Mouse (Mus musculus) ovary, postnatal 10 days (tissue): ENCODE data around the gene Ube2c.
"Not testable (repeated sequence)": the region's sequence is repeated elsewhere in the genome, so short reads cannot be mapped to it uniquely, and the experiment has no call there.

Source experiments
- DNase-seq: peaks from one replicate; pipeline ENCODE4 v3.0.0; 2022; ENCODE audit warnings: low spot score

Ube2c gene

DNA sequence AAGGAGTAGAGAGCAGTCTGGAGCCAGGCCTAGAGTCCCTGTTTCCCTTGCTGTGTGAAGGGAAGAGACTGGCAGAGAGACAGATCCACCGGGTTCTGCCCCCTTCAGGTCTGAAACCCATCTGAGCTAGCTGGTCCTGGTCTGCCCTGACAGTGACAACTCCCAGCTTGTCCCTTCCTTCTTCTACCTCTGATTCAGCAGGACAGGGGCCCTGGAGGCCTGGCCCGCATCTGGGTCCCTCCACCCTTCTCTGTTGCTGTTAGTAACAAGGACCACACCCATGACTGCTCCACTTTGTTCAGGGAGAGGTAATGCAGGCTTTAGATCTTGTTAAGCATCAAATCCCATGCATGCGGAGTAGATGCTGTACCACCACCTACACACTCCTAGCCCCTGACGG, 18.7 kb downstream of the Ube2c start:
- no peak for DNase-seq

GRCm38 (mm10) chr2:164790451-164790850, 20.8 kb downstream of the Ube2c start:
- no peak for DNase-seq

DNA sequence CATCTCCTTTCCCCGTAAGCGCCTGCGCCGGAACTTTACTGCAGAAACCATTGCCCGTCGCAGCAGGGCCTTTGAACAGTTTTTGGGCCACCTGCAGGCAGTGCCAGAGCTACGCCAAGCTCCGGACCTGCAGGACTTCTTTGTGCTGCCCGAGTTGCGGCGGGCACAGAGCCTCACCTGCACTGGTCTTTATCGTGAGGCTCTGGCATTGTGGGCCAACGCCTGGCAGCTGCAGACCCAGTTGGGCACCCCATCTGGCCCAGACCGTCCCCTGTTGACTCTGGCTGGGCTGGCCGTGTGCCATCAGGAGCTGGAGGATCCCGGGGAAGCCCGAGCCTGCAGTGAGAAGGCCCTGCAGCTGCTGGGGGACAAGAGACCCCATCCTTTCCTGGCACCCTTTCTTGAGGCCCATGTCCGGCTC, 22.2 kb downstream of the Ube2c start:
- no peak for DNase-seq

DNA sequence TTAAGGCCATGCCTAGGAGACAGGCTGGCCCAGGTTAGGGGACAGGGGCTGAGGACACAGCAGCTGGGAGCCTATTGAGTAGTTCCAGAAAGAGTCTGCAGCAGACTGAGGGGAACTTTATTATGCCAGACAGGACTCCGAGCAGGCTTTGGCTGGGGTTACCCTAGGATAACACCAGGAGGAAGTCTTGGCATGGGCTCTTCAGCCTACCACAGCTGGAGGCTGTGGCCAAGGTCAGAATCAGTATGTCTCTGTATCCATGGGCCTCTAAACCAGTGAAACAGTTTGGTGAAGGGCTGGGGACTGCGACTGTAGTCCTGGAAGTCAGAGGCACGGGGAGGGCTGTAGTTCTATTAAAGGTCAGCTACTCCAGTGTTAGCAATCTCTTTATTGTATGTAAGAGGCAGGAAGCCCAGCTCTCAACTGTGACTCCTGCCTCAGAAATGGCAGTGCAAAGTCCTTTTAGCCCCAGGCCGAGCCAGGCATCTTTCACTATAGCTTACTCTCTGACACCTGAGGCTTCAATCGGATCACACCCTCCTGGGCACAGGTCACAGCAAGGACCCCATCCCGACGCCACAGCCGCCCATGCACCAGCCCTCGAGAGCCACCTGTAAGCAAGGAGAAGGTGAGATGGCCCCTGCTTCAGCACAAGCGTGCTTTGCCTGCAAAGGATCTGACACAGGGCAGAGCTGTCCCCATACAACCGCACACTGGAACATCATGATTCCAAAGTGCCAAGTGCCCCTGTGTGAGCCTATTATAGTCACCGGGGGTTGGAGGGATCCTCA, 22.9 kb downstream of the Ube2c start:
- DNase-seq: no peak

DNA sequence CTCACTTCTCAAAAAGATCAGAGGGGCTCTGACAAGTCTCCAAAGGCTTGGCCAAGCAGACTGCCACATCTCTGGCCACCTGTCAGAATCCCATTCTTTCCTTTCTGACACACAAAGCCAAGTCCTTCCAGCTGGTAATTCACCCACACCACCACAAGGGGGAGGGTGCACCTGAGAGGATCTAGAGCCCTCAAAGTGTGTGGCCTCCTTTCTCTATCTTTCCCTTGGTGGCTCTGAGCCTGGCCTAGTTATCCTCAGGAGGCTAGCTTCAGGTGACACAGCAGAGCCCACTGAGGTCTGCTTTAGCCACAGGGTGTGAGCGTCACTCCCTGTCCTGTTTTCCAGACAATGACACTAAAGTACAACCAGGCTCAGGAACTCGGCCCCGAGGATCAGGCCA, 23.5 kb downstream of the Ube2c start:
- no peak for DNase-seq

GRCm38 (mm10) chr2:164793772-164794171, 24.1 kb downstream of the Ube2c start:
- DNase-seq: no peak

GRCm38 (mm10) chr2:164794293-164794692, 24.6 kb downstream of the Ube2c start:
- DNase-seq: peak; percentile 48

DNA sequence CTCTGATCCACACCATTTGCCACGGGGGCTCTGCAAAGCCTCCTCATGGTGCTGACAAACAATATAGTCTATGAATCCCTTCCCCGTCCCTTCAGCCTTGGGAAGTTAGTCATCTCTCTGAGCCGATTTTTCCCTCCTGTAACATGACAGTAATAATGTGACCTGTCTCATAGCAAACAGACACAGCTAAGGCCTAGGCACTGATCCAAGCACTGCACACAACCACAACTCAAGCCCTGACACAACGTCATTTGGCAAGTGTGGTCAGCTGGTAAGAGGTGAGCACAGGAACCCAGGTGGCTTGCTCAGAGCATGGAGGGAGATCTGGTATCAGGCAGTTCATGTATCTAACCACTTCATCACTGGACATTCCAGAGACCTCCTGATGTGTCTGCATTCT, 26.2 kb downstream of the Ube2c start:
- no peak for DNase-seq

DNA sequence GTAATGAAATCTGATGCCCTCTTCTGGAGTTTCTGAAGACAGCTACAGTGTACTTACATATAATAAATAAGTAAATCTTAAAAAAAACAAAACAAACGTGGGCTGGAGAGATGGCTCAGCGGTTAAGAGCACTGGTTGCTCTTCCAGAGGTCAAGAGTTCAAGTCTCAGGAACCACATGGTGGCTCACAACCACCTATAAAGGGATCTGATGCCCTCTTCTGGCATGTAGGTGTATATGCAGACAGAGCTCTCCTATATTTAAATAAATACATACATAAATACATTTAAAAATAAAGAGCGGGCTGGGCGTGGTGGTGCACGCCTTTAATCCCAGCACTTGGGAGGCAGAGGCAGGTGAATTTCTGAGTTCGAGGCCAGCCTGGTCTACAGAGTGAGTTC, 28.9 kb downstream of the Ube2c start:
- not testable (repeated sequence) for DNase-seq

DNA sequence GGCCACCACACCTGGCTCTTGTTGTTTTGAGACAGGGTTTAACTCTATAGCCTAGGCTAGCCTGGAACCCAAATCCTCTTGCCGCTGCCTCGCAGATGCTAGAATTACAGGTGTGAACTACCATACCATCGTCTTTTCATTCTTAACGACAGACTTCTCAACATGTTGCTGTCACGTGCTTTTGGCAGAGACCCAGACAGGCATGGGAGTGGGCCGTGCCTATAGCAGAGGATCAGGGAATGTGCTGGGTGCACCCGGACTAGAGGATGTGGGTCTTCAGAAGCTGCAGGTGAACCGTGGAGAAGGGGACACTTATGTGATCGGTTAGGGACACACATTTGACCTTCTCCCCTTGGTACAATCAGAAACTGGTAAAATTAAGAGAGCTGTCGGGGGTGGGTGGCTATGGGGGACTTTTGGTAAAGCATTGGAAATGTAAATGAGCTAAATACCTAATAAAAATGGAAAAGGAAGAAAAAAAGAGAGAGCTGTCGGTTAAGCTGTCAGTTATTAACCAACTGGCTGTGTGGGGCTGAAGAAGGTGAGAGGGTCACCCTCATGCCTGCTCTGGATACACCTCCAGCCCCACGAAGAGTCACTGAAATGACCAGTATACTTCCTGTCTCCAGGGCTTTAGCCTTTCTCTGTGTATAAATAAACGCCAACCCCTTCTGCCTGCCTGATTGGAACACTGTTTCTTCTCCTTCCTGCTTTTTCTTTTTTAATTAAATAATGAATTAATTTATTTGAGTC, 30.7 kb downstream of the Ube2c start:
- DNase-seq: no peak

- no peak for DNase-seq
Measured at GRCm38 (mm10) chr2:164803201-164803920, 33.7 kb downstream of the Ube2c start.

- DNase-seq: no peak
Measured at GRCm38 (mm10) chr2:164803921-164804313, 34.2 kb downstream of the Ube2c start.

DNA sequence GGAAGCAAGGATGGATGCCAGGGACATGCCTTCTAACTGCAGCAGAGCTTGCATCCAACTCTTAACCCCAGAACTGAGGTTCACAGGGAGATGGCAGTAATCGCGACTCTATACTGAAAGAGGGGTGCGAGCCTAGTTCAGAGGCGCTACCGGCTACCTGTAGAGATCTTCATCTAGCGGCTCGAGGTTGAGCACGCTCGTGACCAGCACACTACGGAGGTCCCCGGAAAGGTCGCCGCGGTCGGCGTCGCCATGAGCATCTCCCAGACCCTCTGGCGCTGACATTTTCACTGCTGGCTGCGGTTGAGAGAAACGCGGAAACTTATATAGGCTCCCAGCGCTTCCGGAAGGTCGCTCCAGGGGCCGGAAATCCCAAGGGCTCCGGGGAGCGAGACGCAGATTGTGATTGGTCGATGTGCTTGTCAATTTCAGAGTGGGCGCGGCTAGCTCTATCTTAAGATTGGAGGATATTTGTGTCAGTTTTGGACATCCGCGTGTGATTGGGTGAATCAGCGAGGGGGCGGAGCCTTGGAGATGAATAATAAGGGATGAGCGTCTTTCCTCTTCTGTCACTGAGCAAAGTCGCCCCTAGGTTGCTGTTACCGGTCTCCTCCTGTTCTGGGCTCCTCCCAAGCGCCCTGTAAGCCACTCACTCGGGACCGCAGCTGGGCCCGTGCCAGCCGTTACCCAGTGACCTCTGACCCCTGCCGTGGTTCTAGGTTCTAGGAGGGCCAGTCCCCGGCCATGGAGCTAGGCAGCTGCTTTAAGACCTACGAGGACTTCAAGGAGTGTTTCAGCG, 35.0 kb downstream of the Ube2c start, which contains the start of the genes Acot8 and Zswim3:
Acot8 (minus strand) TSS at position 350 of the 799 bp plus-strand sequence.
Zswim3 (plus strand) TSS at position 566 of the 799 bp plus-strand sequence.
- DNase-seq: peak; percentile 97

GRCm38 (mm10) chr2:164805332-164805718, 35.6 kb downstream of the Ube2c start:
- DNase-seq: no peak

DNA sequence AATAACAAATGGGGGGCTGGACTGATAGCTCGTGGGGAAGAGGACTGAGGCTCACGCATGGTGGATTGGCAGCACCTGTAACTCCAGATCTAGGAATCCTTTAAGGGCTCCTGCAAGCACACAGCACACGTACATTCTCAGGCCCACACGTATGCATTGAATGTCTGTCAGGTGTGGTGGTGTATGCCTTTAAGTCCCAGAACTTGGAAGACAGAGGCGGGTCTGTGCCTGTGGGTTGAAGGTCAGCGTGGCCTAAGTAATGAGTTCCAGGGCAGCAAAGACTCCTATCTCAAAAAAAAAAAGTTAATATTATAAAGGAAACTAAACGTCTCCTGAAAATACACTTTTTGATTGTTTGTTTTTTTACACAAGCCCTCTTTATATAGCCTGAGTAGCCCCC, 36.9 kb downstream of the Ube2c start:
- no peak for DNase-seq

- DNase-seq: no peak
Measured at GRCm38 (mm10) chr2:164813557-164813956, 43.9 kb downstream of the Ube2c start.

GRCm38 (mm10) chr2:164815348-164815747, 45.6 kb downstream of the Ube2c start:
- no peak for DNase-seq

- DNase-seq: no peak
Measured at GRCm38 (mm10) chr2:164815821-164816220, 46.1 kb downstream of the Ube2c start.

DNA sequence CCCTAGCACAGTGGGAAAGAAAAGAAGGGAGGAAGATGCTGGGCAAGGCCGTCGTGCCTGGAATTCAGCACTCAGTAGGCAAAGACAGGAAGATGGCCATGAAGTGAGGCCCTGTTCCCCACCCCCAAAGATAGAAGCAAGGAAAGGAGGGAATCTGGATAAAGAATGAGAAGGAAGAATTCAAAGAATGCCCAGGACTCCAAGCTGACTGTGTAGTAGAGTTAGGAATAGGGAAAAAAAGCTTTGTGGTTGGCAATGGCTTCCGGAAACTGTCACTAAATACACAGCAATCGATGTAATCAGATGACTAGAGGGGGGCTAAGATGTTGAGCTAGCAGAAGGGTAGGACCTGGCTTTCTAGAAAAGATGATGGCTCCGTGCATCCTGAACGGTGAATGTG, 47.5 kb downstream of the Ube2c start:
- no peak for DNase-seq

DNA sequence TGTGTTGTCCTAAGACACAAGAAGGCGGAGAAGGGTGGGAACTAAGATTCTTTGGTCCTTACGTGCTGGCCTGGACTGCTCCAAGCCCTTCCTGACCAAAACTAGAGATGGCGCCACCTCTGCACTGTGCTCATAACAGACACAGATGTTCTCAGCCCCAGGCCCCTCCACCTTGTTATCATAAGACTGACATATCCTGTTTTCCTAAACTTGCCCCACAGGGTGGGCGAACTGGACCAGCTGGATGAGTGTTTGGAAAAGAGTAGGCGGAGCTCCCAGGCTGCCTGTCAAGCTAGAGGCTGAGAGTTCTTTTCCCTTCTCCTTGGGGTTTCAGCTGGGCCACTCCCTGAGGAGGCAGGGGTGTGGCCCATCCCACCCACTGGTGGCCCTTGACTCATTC, 48.0 kb downstream of the Ube2c start:
- DNase-seq: no peak

DNA sequence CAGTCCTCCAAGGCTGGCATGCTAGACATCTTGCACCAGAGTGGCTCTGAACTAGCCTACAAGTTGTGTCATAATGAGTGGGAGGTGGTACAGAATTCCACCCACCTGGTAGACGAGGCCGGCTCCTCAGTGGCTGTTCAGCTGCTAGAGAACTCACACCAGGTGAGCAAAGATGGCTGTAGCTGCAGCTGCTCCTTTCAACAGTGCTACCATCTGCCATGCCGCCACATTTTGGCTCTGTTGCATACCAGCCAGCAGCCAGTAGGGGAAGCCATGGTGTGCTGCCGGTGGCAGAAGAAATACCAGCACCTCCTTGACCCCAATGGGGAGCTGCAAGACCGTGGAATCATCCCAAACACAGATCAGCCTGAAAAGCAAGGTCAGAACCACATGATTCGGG, 51.4 kb downstream of the Ube2c start:
- DNase-seq: no peak

GRCm38 (mm10) chr2:164822636-164823165, 53.0 kb downstream of the Ube2c start, which contains the start of gene Zswim1:
TSS of gene Zswim1 (plus strand) at chr2:164822686.
- peak; percentile 100 for DNase-seq
